Mouse (Mus musculus) heart, postnatal 25 days (tissue): ENCODE data around the gene Rfxank. TPM values are rescaled to one million over a fixed set of nuclear protein-coding genes. Genes with fewer than 3 reads are reported as not detected.

Experiments used
- DNase-seq: peaks from one replicate; pipeline ENCODE4 v3.0.0; 2022; ENCODE audit warnings: low spot score
- intact Hi-C: fragments of 180-260 bp; cut with DNase I; formaldehyde crosslinking; loops from one replicate; pipeline ENCODE4 v1.15.1; 2025
- total RNA-seq, 2 experiments: library from RNA; stranded (reverse); gene quantifications; 2 replicates each; pipeline ENCODE4 v1.2.3; 2021

Gene Rfxank
- total RNA-seq, 2 experiments from 2014 or later, result 20.9 to 21.5 TPM

DNA sequence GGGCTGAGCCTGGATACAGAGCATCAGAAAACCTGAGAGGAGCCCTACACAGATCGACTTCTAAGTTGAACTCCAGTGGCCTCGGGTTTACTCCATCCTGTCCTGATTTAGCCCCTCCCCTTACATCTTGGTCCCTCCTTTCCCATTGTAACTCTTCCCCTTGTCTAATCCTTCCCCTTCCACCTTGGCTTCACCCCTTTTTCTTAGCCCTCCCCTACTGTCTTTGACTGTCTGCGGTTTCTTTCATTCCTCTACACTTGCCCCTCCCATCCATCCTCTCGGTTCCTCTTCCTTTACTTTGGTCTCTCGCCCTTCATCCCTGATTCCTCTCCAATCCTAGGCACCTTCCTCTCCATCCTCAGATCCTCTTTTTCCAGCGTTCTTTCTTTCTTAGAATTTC lies 24.5 kb downstream of the Rfxank start:
- no peak for DNase-seq
- intact Hi-C loops, result no loop called here

DNA sequence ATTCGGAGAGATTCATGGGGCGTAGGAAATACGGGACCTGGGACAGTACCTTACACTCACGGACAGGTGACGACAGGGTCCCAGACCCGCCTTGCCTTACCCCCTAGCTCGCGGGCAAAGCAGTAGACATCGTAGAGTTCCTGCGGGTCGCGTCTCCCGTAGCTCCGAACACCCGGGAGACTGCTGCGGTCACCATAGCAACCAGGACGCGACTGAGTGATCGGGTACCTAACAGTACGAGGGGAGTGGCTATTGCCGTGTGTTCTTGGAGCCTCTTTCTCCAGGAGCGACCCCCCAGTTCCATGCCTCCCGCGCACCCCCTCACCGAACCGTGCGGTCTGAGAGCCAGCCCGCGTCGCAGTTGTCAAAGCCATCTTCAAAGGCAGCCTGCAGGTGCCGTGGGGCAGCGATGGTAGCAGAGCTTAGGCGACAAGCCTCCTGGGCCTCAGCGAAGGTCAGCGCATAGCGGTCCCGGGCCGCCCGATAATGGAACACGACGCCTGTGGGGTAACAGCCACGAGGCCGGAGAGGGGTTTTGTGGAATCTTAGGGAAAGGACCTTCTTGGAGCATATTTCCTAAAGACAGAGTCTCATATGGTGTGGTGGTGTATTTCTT lies 26.4 kb downstream of the Rfxank start:
- intact Hi-C loops, result no loop called here

DNA sequence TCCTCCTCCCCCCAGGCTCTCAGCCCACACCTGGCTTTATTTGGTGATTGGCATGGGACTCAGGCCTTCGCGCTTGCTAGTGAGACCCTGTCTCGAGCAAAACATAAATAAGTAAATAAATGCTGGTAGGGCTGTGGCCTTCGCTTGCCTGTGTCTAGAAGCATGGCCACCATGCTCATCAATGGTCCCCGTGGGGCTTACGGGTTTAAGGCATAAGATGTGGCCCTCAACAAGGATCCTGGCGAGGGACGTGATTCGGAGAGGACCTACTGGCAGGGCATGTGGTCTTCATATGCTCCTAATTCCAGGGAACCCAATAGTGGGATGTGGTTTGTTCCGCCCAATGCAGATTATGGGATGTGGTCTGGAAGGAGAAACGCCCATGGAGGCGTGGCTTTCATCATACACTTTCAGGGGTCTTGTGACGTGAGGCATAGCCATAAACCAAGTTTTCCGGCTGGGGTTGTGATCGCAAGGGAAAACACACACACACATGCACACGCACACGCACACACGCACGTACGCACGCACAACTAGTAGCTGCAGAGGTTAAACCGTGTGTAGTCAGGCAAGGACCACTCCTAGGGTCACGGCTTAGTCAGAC lies 27.7 kb downstream of the Rfxank start:
- no peak for DNase-seq
- intact Hi-C loops, result no loop called here

More for the DNA sequence above, 26.4 kb downstream of the Rfxank start:
- DNase-seq, result no peak

DNA sequence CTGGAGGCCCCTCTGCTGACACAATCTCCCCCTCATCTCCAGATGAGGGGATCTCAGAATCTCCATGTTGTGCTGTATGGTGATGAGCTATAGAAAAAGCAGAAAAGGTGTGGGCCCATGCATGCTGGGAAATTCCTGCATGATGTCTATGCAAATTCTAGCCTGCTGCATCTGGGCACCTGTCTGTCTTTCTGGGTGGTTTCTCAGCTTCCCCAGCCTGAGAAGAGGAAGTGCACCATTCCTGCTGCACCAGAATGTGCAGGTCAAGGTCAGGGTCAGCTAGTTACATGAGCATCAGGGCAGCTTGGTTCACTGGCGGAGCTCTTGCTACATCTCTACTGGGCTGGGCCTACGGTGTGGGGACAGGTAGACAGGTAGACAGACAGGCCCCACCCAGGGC lies 28.5 kb downstream of the Rfxank start:
- intact Hi-C loops, result no loop called here
- no peak for DNase-seq

DNA sequence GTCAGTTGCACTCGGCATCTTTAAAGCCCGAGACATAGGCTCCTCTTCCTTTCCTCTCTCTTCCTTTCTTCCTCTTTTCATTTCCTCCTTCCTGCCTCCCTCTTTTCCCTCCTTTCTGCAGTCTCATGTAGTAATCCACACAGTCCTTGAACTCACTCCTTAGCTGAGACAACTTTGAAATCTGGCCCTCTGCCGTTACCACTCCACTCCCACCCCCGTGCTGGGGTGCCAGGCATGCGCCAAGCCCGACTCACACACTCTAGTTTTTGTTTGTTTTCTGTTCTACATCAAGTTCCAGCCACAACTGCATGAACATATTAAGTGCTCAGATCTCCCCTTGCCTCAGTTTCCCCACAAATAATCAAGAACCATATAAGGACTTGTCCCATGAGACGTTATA lies 34.0 kb downstream of the Rfxank start:
- DNase-seq, result no peak
- intact Hi-C loops, result loop anchor here (1.0 to 5.0 kb wide), 2 partner anchors 61 to 117 kb away; no protein-coding TSS in a partner anchor

DNA sequence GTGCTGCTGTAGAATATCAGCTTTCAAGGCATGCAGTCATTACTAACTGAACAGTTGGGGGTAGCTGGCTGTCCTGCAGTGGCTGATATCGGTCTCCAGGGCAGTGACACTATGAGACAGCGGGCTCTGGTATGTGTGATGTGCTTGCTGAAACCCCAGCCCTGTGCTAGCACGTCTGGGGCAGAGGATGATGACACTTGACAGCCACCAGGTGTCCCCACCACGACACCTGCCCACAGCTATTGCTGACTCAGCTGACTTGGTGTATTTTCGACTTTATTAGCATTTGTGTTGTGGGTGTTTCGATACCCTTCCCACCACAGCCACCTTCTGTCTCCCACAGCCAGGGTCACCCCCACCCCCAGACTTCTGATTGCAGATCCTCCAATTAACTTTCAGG lies 34.4 kb downstream of the Rfxank start:
- DNase-seq, result no peak
- intact Hi-C loops, result loop anchor here (1.0 kb wide), 1 partner anchor 62 kb away; no protein-coding TSS in a partner anchor

DNA sequence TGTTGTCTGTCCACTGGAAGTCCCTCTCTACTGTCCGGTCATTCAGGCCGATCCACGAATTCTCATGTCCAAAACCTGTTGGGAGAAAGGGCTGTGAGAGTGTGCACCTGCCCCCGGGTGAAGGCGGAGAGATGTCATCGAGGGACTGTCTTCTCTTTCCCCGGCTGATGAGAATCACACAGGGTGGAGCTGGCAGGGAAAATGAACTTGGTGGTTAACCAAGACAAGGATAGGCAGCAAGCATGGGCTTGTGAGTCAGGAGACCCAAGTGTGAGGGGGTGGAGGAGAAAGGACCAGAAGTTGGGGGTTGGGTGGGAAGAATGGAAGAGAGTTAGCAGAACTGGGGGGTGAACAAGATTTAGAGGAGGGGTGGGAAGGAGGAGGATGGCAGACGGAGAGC lies 38.7 kb downstream of the Rfxank start:
- intact Hi-C loops, result no loop called here
- no peak for DNase-seq

DNA sequence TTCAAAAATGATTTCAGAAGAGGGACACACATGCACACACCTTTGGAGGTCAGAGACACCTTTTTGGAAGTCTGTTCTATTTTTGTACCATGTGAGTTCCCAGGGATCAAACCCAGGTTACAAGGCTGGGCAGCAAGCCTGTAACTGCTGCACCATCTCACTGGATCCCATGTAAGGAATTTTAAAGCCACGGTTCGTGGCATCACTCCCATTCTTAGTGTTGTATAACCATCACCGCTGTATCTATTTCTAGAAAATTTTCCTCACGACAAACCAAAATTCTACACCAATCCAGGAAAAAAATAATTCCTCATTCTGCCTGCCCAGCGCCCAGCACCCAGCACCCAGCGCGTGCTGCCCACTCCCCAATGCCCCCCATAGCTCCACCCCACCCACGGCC lies 39.7 kb downstream of the Rfxank start:
- intact Hi-C loops, result no loop called here
- DNase-seq, result no peak

DNA sequence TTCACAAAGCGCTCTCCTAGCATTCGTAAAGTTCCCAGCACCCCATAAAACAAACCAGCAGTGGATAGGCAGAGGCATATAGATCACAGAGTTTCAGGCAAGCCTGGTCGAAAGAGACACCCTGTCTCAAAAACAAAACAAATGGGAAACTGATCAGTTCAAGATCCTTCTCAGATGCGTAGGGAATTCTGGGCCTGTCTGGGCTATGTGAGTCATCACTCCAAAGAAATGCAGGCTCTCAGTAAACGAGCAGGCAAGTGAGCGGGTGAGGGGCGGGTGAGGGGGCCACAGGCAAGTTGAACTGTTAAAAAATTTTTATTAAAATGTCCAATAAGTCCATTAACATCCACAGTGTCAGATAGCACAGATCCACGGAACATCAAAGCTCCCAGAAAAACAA lies 46.2 kb downstream of the Rfxank start:
- intact Hi-C loops, result no loop called here
- DNase-seq, result no peak

DNA sequence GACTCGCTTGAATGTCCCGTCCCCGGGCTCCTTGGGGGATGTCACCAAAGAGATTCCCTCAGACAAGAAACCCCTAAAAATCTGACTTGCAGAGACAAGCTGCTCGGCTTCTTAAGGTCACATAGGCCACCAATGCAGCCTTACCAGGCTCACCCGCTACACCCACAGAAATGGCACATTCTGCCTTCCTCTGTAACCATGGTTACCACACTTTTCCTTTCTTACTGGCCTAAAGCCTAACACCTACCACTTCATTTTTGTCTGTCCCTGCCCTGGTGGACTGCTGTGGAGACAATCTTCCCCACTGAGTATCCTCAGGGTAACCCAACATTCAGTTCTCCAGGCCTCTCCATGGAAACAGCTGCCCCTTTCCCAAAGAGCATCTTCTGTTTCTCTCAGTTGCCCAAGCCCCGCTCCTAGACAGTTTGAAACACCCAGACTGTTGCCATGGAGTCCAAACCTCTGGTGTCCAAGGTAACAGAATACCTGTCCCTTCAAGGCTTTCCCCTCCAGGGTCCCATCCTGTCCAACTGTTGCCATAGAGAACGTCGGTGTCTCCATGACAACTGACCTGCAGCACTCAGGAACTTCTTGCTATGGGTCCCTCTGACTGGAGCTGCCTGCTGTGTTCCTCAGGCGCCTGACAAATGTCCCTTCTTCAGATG lies 49.5 kb downstream of the Rfxank start:
- no peak for DNase-seq
- intact Hi-C loops, result loop anchor here (5.0 kb wide), 1 partner anchor 78 kb away; no protein-coding TSS in a partner anchor

DNA sequence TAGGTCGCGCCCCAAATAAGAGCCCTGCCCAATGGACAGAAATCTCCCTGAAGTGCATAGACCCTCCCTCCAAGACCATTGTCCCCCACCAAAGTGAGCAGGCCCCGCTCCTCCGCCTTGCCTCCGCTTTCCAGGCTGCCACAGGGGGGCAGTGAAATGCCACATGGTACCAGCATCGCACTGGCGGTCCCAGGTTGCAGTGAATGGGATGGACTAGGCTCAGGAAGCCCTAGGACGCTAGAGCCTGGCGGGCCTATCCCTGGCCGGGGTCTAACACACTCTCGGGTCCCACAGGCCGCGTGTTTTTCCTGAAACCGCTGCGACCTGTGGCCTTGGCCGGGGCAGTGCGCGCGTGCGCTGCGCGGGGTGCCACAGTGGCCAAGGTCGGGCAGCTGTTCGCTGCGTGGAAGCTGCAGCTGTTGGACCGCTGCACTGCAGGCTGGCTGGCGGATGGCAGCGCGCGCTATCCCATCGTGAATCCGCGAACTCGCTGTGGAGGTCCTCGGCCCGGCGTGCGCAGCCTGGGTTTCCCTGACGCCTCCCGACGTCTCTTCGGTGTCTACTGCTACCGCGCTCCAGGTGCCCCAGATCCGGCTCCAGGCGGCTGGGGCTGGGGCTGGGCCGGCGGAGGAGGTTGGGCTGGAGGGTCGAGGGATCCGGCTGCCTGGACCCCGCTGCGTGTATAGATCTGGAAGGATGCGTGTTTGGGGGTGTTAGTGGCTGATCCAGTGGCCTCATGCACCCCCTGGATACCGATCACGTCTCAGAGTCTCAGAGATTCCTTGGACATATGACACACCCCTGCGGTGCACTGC lies 50.9 kb downstream of the Rfxank start:
- intact Hi-C loops, result loop anchor here (2.0 to 5.0 kb wide), 2 partner anchors 79 to 135 kb away; no protein-coding TSS in a partner anchor
- DNase-seq, result no peak

DNA sequence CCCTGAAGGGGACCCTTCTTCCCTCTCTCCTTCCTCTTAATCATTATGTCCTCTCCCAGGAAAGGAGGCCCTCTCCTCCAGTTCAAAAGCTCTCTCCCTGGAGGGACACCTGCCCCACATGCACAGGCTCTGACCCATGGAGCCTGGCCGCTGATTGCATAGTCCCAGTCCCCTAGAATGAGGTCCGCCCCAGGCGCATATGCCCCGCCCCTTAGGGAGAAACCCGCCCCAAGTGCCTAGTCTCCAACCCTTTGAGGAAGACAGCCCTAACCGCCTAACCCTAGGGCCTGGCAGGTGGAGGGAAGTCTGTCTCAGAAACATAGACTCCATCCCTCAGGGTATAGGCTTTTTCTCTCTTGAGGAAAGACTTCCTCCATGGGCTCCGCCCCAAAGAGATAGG lies 51.7 kb downstream of the Rfxank start:
- no peak for DNase-seq
- intact Hi-C loops, result loop anchor here (2.0 to 5.0 kb wide), 2 partner anchors 80 to 136 kb away; no protein-coding TSS in a partner anchor

DNA sequence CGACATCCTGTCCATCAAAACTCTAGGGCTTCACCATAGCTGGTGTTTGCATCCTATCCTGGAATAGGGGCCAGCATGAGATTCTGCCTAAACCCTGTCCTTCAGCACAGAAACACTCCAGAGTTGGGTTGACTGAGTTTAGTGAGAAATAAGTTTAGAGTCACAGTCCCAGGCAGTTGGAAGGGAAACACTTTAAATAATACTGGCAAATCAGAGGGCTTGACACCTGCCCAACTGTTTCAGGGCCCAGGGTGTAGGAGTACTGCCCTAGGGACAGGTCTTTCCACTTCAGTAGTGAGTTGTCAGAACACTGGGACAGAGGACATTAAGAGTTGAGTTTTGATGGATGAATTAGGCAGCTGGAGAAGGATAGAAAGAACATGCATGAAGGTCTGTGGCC lies 52.8 kb downstream of the Rfxank start:
- intact Hi-C loops, result loop anchor here (2.0 to 5.0 kb wide), 2 partner anchors 81 to 137 kb away; no protein-coding TSS in a partner anchor
- DNase-seq, result no peak

DNA sequence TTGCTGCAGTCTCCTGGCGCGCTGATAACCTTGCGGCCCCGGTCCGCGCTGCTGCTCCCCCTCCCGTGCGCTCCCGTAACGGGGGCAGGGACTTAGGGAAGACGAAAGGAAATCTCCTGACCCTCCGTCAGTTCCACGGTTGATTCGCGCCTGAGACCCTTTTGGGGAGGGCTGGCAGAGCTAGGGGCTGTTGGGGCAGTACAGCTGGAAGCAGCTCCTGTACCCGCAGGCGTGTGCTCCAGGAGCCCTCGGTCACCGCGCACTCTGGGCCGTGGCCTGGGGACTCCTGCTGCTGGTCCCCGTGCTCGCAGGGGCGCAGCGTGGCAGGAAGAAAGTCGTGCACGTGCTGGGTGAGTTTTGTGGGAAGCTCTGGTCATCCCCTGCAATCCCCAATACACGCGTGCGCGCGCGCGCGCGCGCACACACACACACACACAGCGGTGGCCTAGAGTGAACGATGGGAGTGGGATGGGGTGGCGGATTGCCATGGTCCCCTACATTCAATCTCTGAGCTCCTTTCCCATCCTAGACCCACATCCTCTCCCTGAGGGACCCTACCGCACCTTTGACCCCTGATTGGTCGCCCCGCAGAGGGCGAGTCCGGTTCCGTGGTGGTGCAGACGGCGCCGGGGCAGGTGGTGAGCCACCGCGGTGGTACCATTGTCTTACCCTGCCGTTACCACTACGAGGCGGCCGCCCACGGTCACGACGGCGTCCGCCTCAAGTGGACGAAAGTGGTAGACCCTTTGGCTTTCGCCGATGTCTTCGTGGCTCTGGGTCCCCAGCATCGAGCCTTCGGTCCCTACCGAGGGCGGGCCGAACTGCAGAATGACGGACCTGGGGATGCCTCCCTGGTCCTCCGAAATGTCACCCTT lies 54.5 kb downstream of the Rfxank start:
- intact Hi-C loops, result loop anchor here (5.0 kb wide), 1 partner anchor 83 kb away; no protein-coding TSS in a partner anchor
- no peak for DNase-seq

DNA sequence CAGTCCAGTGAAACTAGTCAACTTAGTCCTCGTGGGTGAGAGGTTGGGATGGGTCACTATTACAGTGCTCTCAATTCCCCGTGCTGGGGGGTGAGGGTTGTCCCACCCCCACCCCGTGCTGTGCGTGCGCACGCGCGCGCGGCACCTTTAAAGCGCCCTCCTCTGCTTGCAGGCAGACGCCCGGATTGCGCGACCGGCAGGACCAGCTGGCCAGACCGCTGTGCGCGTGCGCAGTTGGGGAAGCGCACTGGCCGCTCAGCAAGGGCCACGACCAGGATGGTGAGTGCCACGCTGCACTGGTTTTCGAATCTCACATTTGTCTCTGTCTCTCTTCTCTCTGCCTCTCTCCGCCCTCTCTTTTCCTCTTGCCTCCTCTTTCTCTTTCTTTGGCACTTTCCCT lies 55.7 kb downstream of the Rfxank start, which contains the start of gene Hapln4:
Hapln4 (plus strand) TSS at position 173 of the 400 bp plus-strand sequence.
- DNase-seq, result no peak
- intact Hi-C loops, result no loop called here

DNA sequence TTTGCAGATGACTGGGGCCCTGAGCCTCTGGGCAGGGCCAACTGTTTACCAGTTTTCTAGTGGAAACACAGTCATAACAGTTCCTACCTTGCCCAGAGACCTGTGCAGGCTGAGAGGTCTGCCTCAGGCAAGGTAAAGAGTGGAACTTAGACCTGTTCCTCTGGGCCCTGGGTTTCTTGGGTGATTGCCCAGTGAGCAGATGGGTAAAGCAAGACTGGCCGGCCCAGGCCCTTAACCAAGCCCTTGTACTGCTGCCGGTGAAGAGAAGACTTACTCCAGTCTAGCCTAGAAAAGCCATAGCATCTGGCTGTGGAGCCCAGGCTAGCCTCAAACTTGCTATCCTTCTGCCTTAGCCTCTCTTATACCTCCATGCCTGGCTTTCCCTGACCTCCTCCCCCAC lies 57.0 kb downstream of the Rfxank start:
- intact Hi-C loops, result no loop called here
- DNase-seq, result no peak
